Mouse (Mus musculus): ENCODE results near the gene 4930404N11Rik.

Gene 4930404N11Rik

GRCm38 (mm10) chr10:81354738-81355477, 10.7 kb downstream of the 4930404N11Rik start:
- no peak for DNase-seq

GRCm38 (mm10) chr10:81351678-81352291, 13.8 kb downstream of the 4930404N11Rik start:
- DNase-seq, result no peak

GRCm38 (mm10) chr10:81350351-81351063, 15.1 kb downstream of the 4930404N11Rik start, which contains the start of gene Hmg20b:
Gene Hmg20b, minus strand, starts transcription at chr10:81350480.
- peak; percentile 100 for DNase-seq

- no peak for DNase-seq
Measured at GRCm38 (mm10) chr10:81349961-81350350, 15.7 kb downstream of the 4930404N11Rik start.

- peak; percentile 76 to 78 for DNase-seq
Measured at GRCm38 (mm10) chr10:81349146-81349545, 16.5 kb downstream of the 4930404N11Rik start.

GRCm38 (mm10) chr10:81346453-81347067, 19.1 kb downstream of the 4930404N11Rik start:
- peak; percentile 88 to 93 for DNase-seq

- no peak for DNase-seq
Measured at GRCm38 (mm10) chr10:81345162-81345534, 20.5 kb downstream of the 4930404N11Rik start.

GRCm38 (mm10) chr10:81344421-81345161, 21.0 kb downstream of the 4930404N11Rik start:
- peak in 1 of 2 experiments; percentile 47 for DNase-seq

GRCm38 (mm10) chr10:81342686-81343505, 22.7 kb downstream of the 4930404N11Rik start, which contains the start of gene Gipc3:
Gene Gipc3, minus strand, starts transcription at chr10:81343266.
- peak in 1 of 2 experiments; percentile 58 for DNase-seq

- peak; percentile 73 to 93 for DNase-seq
Measured at GRCm38 (mm10) chr10:81341333-81341949, 24.2 kb downstream of the 4930404N11Rik start.

GRCm38 (mm10) chr10:81340551-81341332, 24.9 kb downstream of the 4930404N11Rik start:
- DNase-seq, result no peak

GRCm38 (mm10) chr10:81336558-81336957, 29.1 kb downstream of the 4930404N11Rik start:
- DNase-seq, result no peak

- DNase-seq, result no peak
Measured at GRCm38 (mm10) chr10:81335393-81336340, 29.9 kb downstream of the 4930404N11Rik start.

GRCm38 (mm10) chr10:81334324-81334723, 31.3 kb downstream of the 4930404N11Rik start:
- DNase-seq, result no peak

GRCm38 (mm10) chr10:81332277-81332676, 33.3 kb downstream of the 4930404N11Rik start:
- no peak for DNase-seq

- DNase-seq, result peak; percentile 61 to 70
Measured at GRCm38 (mm10) chr10:81330007-81330406, 35.6 kb downstream of the 4930404N11Rik start.

- DNase-seq, result peak in 1 of 2 experiments; percentile 44
Measured at GRCm38 (mm10) chr10:81329194-81329975, 36.2 kb downstream of the 4930404N11Rik start.

GRCm38 (mm10) chr10:81328386-81328785, 37.2 kb downstream of the 4930404N11Rik start, which contains the start of gene Tbxa2r:
Gene Tbxa2r, plus strand, starts transcription at chr10:81328731.
- DNase-seq, result peak; percentile 78 to 79

Data from kidney, postnatal 36 days (tissue).